24 mouse cellular contexts compared by ENCODE assay signal in the genomic region with DNA sequence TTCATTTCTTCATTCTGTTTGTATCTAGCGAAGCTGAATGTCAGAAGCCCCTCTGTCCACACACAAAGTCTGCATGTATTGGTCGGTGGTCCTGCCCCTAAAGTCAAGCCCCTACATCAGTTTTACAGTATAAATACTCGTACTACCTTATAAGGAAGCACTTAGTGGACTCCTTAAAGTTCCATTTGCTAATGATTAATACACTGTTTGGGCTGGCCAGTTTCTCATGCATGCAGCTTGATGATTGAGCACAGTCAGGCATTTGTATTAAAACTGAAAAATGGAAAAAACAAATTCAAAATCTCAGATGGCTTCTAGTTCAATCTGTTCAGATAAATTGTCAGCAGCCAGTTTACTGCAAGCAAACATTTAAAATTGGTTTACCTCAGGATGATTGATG.
"Had no signal": no experiment of that assay in that cellular context is flagged by ENCODE, and none has a peak within 500 bp of the region (broad histone marks: within the 10 kb centered on the region; RNA-seq: fewer than 3 reads in every experiment).

No protein-coding gene starts in this region.

- H3K4me3 ChIP-seq: gastrocnemius, adult 2 months; heart, embryonic 10.5 days; heart, embryonic 12.5 days; hindbrain, embryonic 10.5 days; hindbrain, embryonic 12.5 days; intestine, embryonic 15.5 days; left cerebral cortex, adult 2 months; limb, embryonic 10.5 days; limb, embryonic 12.5 days; liver, embryonic 13.5 days; liver, embryonic 15.5 days had no signal

- H3K27me3 ChIP-seq: heart, embryonic 12.5 days; hindbrain, embryonic 12.5 days; intestine, embryonic 15.5 days; limb, embryonic 12.5 days; liver, embryonic 13.5 days; liver, embryonic 15.5 days had no signal

- H3K9ac ChIP-seq: heart, embryonic 12.5 days; hindbrain, embryonic 12.5 days; hindbrain, embryonic 14.5 days; intestine, embryonic 15.5 days; limb, embryonic 12.5 days; liver, embryonic 13.5 days; liver, embryonic 15.5 days; liver, postnatal 0 days had no signal

- DNase-seq: gastrocnemius, adult 2 months; gastrocnemius, postnatal 10 days; gastrocnemius, postnatal 25 days; heart, adult 18-20 months; heart, postnatal 10 days; heart, postnatal 4 days; liver; liver, embryonic 13.5 days; liver, postnatal 0 days had no signal

- H3K9me3 ChIP-seq: heart, embryonic 10.5 days; heart, embryonic 12.5 days; hindbrain, embryonic 10.5 days; hindbrain, embryonic 12.5 days; intestine, embryonic 15.5 days; limb, embryonic 10.5 days; limb, embryonic 12.5 days; liver, embryonic 13.5 days; liver, embryonic 15.5 days had no signal

- H3K27ac ChIP-seq: gastrocnemius, adult 2 months; heart, embryonic 10.5 days; hindbrain, embryonic 10.5 days; hindbrain, embryonic 12.5 days; hindbrain, embryonic 14.5 days; intestine, embryonic 15.5 days; left cerebral cortex, adult 2 months; limb, embryonic 10.5 days; limb, embryonic 12.5 days; liver, embryonic 13.5 days; liver, embryonic 15.5 days had no signal

- ATAC-seq: forebrain, embryonic 16.5 days; hindbrain, embryonic 16.5 days; inflammation-experienced regulatory T-cells, adult 6 months; intestine, embryonic 15.5 days; intestine, postnatal 0 days; liver, postnatal 0 days had no signal

- H3K4me2 ChIP-seq: heart, embryonic 12.5 days; hindbrain, embryonic 12.5 days; hindbrain, embryonic 14.5 days; intestine, embryonic 15.5 days; limb, embryonic 12.5 days; liver, embryonic 11.5 days; liver, embryonic 13.5 days; liver, embryonic 15.5 days had no signal
